Mouse (Mus musculus): ENCODE results near the gene Fads6. TPM values are rescaled to one million over a fixed set of nuclear protein-coding genes. Genes with fewer than 3 reads are reported as not detected.

The Fads6 gene
- total RNA-seq, 2 experiments from 2014 or later: 1.3 to 2.9 TPM

- ATAC-seq (replicated peaks; ENCODE audit: poor library complexity, severe bottlenecking): no peak
Measured at GRCm38 (mm10) chr11:115278176-115278575, 19.3 kb downstream of the Fads6 start.

GRCm38 (mm10) chr11:115277604-115277975, 19.9 kb downstream of the Fads6 start:
- ATAC-seq (replicated peaks; ENCODE audit: poor library complexity, severe bottlenecking): no peak

- peak; percentile 86 for ATAC-seq (replicated peaks; ENCODE audit: poor library complexity, severe bottlenecking)
Measured at GRCm38 (mm10) chr11:115276780-115277603, 20.5 kb downstream of the Fads6 start, which contains the start of gene Fdxr. Fdxr (minus strand) TSS chr11:115277050.

- ATAC-seq (replicated peaks; ENCODE audit: poor library complexity, severe bottlenecking): no peak
Measured at GRCm38 (mm10) chr11:115275954-115276353, 21.5 kb downstream of the Fads6 start.

GRCm38 (mm10) chr11:115275509-115275908, 22.0 kb downstream of the Fads6 start:
- ATAC-seq (replicated peaks; ENCODE audit: poor library complexity, severe bottlenecking): no peak

GRCm38 (mm10) chr11:115274771-115275170, 22.7 kb downstream of the Fads6 start:
- ATAC-seq (replicated peaks; ENCODE audit: poor library complexity, severe bottlenecking): no peak

GRCm38 (mm10) chr11:115274178-115274577, 23.3 kb downstream of the Fads6 start:
- no peak for ATAC-seq (replicated peaks; ENCODE audit: poor library complexity, severe bottlenecking)

GRCm38 (mm10) chr11:115273735-115274134, 23.7 kb downstream of the Fads6 start:
- ATAC-seq (replicated peaks; ENCODE audit: poor library complexity, severe bottlenecking): no peak

GRCm38 (mm10) chr11:115272894-115273498, 24.5 kb downstream of the Fads6 start:
- ATAC-seq (replicated peaks; ENCODE audit: poor library complexity, severe bottlenecking): no peak

- ATAC-seq (replicated peaks; ENCODE audit: poor library complexity, severe bottlenecking): no peak
Measured at GRCm38 (mm10) chr11:115271481-115271880, 26.0 kb downstream of the Fads6 start.

GRCm38 (mm10) chr11:115271052-115271451, 26.4 kb downstream of the Fads6 start:
- no peak for ATAC-seq (replicated peaks; ENCODE audit: poor library complexity, severe bottlenecking)

GRCm38 (mm10) chr11:115270148-115270861, 27.2 kb downstream of the Fads6 start:
- ATAC-seq (replicated peaks; ENCODE audit: poor library complexity, severe bottlenecking): peak; percentile 50; the same call in 1 of the 2 replicates

GRCm38 (mm10) chr11:115269330-115270066, 28.0 kb downstream of the Fads6 start:
- ATAC-seq (replicated peaks; ENCODE audit: poor library complexity, severe bottlenecking): no peak

GRCm38 (mm10) chr11:115267958-115268357, 29.5 kb downstream of the Fads6 start:
- no peak for ATAC-seq (replicated peaks; ENCODE audit: poor library complexity, severe bottlenecking)

- no peak for ATAC-seq (replicated peaks; ENCODE audit: poor library complexity, severe bottlenecking)
Measured at GRCm38 (mm10) chr11:115267061-115267883, 30.2 kb downstream of the Fads6 start, which contains the start of gene Grin2c. Grin2c (minus strand) TSS chr11:115267243.

GRCm38 (mm10) chr11:115266400-115266778, 31.1 kb downstream of the Fads6 start:
- no peak for ATAC-seq (replicated peaks; ENCODE audit: poor library complexity, severe bottlenecking)

- ATAC-seq (replicated peaks; ENCODE audit: poor library complexity, severe bottlenecking): 0 out of 2 replicates have a peak, but pooled peaks have one; percentile 24
Measured at GRCm38 (mm10) chr11:115265771-115266399, 31.6 kb downstream of the Fads6 start.

- peak; percentile 47; the same call in 1 of the 2 replicates for ATAC-seq (replicated peaks; ENCODE audit: poor library complexity, severe bottlenecking)
Measured at GRCm38 (mm10) chr11:115264862-115265668, 32.4 kb downstream of the Fads6 start.
